Mouse (Mus musculus) G1E (cell line): Measurements from ENCODE around the gene Rhbdd1. TPM values are rescaled to one million over a fixed set of nuclear protein-coding genes. Genes with fewer than 3 reads are reported as not detected.

Experiments used
- ATAC-seq: 2 replicates; pipeline ENCODE4 v1.8.0; 2016; ENCODE audit warnings: mild to moderate bottlenecking; ENCODE audit not compliant: insufficient number of reproducible peaks, poor library complexity, low FRiP score, severe bottlenecking; ENCODE audit errors: extremely low read depth
- DNase-seq: peaks from one replicate; pipeline ENCODE4 v3.0.0; 2012; ENCODE audit warnings: low spot score
- H3K27me3 ChIP-seq: 2 replicates; pipeline ENCODE4 v1.6.1; 2012; ENCODE audit warnings: mild to moderate bottlenecking, low read length, inconsistent platforms; ENCODE audit not compliant: insufficient read depth
- H3K36me3 ChIP-seq: replicated peaks from 2 replicates; pipeline ENCODE3; 2012; ENCODE audit warnings: mild to moderate bottlenecking, inconsistent platforms
- H3K4me1 ChIP-seq: 2 replicates; pipeline ENCODE4 v1.6.1; 2012; ENCODE audit warnings: low read depth, low read length, inconsistent platforms, mixed read lengths; ENCODE audit not compliant: insufficient read depth
- H3K4me3 ChIP-seq: 2 replicates; pipeline ENCODE4 v1.5.1; 2012; ENCODE audit warnings: low read depth, mild to moderate bottlenecking, inconsistent platforms, low read length, moderate library complexity, mixed read lengths
- H3K9me3 ChIP-seq: replicated peaks from 2 replicates; pipeline ENCODE4 v1.6.1; 2012; ENCODE audit warnings: inconsistent platforms
- CTCF ChIP-seq: IDR thresholded peaks from 2 replicates; pipeline ENCODE4 v1.5.1; 2012; ENCODE audit warnings: low read depth, low read length, inconsistent platforms, mixed read lengths
- GATA1 ChIP-seq: IDR thresholded peaks from 2 replicates; pipeline ENCODE4 v1.6.1; 2012; ENCODE audit warnings: borderline replicate concordance, low read length, inconsistent platforms, mixed read lengths
- GATA2 ChIP-seq: IDR thresholded peaks from 2 replicates; pipeline ENCODE4 v1.6.1; 2012; ENCODE audit warnings: low read depth, low read length, inconsistent platforms, borderline replicate concordance
- POLR2AphosphoS5 ChIP-seq: IDR thresholded peaks from 2 replicates; pipeline ENCODE4 v1.6.1; 2012; ENCODE audit warnings: low read depth, low read length, inconsistent platforms; ENCODE audit not compliant: insufficient replicate concordance
- TAL1 ChIP-seq: conservative IDR thresholded peaks from 2 replicates; pipeline ENCODE4 v1.6.1; 2012; ENCODE audit warnings: low read depth, low read length, inconsistent platforms, mixed read lengths
- polyA plus RNA-seq: library from polyadenylated mRNA; stranded (reverse); fragments of >175 nt; gene quantifications from 2 replicates; pipeline ENCODE4 v1.2.3, GENCODE M21; 2012
- total RNA-seq, 2 experiments: library from RNA; stranded (forward) in 1 of 2; stranded (reverse) in 1 of 2; fragments of 200-1000 nt in 1 of 2; fragments of >200 nt in 1 of 2; fragmentation: Nextera tagmentation in 1 of 2; gene quantifications; 2 replicates each; pipeline ENCODE4 v1.2.3; 2014 to 2017

The Rhbdd1 gene
- total and polyA plus RNA-seq, 3 experiments, result 2.8 to 60.2 (median 41.8) TPM

GRCm38 (mm10) chr1:82282992-82283611 is 33.1 kb upstream of the Rhbdd1 start:
- DNase-seq, result peak; percentile 82
- H3K4me3 ChIP-seq, result peak overlapping the region; percentile 57; the same call in 1 of the 2 replicates

DNA sequence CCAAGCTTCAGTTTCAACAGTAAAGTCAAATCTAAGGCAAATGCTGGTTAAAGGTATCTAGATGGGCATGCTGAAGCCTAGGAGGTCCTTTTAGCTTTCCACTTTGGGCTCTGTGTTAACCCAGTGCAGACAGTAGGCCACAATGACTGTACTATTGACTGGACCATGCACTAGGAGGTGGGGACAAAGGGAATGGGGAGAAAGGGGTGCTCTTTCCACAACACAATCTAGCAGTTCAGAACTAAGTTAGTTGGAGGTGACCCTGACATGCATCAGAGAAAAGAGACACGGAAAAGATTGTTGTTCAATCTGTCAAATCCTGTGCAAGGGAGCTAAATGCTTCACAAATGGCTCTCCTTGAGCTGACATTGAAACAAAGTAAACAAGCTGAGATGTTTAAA is 32.4 kb upstream of the Rhbdd1 start:
- H3K36me3 ChIP-seq, result no peaks in the 10 kb centered on the region
- H3K9me3 ChIP-seq, result peaks cover 6% of the 10 kb centered on the region
- DNase-seq (no peak), ATAC-seq (no peak)
- H3K27me3 ChIP-seq, result peaks cover 5% of the 10 kb centered on the region; the same call in 1 of the 2 replicates
- H3K4me3 ChIP-seq, result no peak overlapping the region
- peaks cover 4% of the 10 kb centered on the region for H3K4me1 ChIP-seq
- TF ChIP-seq CTCF (no peak), POLR2AphosphoS5 (no peak), TAL1 (no peak), GATA1 (no peak), GATA2 (no peak)

More at GRCm38 (mm10) chr1:82282992-82283611, 33.1 kb upstream of the Rhbdd1 start:
- Histone ChIP-seq H3K27me3 (peaks cover 5% of the 10 kb centered on the region; the same call in 1 of the 2 replicates), H3K9me3 (no peaks in the 10 kb centered on the region; the same call in 1 of the 2 replicates), H3K4me1 (peaks cover 4% of the 10 kb centered on the region), H3K36me3 (no peaks in the 10 kb centered on the region)
- ATAC-seq, result peak; percentile 94
- TF ChIP-seq POLR2AphosphoS5, result no peak
- TF ChIP-seq TAL1, result no peak
- no peak for TF ChIP-seq CTCF
- TF ChIP-seq GATA2, result no peak
- TF ChIP-seq GATA1, result no peak

- Histone ChIP-seq H3K9me3 (peaks cover 11% of the 10 kb centered on the region), H3K4me1 (peaks cover 4% of the 10 kb centered on the region), H3K36me3 (no peaks in the 10 kb centered on the region), H3K27me3 (peaks cover 8% of the 10 kb centered on the region; the same call in 1 of the 2 replicates), H3K4me3 (no peak overlapping the region)
- ATAC-seq, result no peak
- DNase-seq, result no peak
- TF ChIP-seq GATA1 (no peak), GATA2 (no peak), CTCF (no peak), POLR2AphosphoS5 (no peak), TAL1 (no peak)
Observed at GRCm38 (mm10) chr1:82284403-82284802, 31.8 kb upstream of the Rhbdd1 start.

GRCm38 (mm10) chr1:82285461-82286189 is 30.6 kb upstream of the Rhbdd1 start:
- TF ChIP-seq CTCF (no peak), GATA2 (no peak), GATA1 (no peak), POLR2AphosphoS5 (no peak), TAL1 (no peak)
- ATAC-seq (no peak), DNase-seq (no peak)
- peaks cover 22% of the 10 kb centered on the region for H3K9me3 ChIP-seq
- no peak overlapping the region for H3K4me3 ChIP-seq
- H3K4me1 ChIP-seq, result peaks cover 4% of the 10 kb centered on the region
- H3K36me3 ChIP-seq, result no peaks in the 10 kb centered on the region
- H3K27me3 ChIP-seq, result peaks cover 19% of the 10 kb centered on the region; the same call in 1 of the 2 replicates

GRCm38 (mm10) chr1:82286190-82287051 is 29.8 kb upstream of the Rhbdd1 start:
- no peak for ATAC-seq

More at GRCm38 (mm10) chr1:82286190-82287051, 29.8 kb upstream of the Rhbdd1 start:
- Histone ChIP-seq H3K4me1 (peaks cover 4% of the 10 kb centered on the region), H3K4me3 (no peak overlapping the region), H3K36me3 (no peaks in the 10 kb centered on the region), H3K27me3 (peaks cover 22% of the 10 kb centered on the region; the same call in 1 of the 2 replicates), H3K9me3 (peaks cover 29% of the 10 kb centered on the region)
- DNase-seq, result no peak
- TF ChIP-seq TAL1, result no peak
- TF ChIP-seq GATA2, result no peak
- TF ChIP-seq POLR2AphosphoS5, result no peak
- no peak for TF ChIP-seq GATA1
- TF ChIP-seq CTCF, result no peak
